Mouse (Mus musculus): ENCODE measurements at regions not wholly inside any gene's neighbourhood (a gene's known extent, or its start where the extent isn't known, plus 50 kb on each side); places are given as distances from the start of the nearest gene placed in this dataset.
"Not testable (repeated sequence)": the region's sequence is repeated elsewhere in the genome, so short reads cannot be mapped to it uniquely, and the experiment has no call there.

DNA sequence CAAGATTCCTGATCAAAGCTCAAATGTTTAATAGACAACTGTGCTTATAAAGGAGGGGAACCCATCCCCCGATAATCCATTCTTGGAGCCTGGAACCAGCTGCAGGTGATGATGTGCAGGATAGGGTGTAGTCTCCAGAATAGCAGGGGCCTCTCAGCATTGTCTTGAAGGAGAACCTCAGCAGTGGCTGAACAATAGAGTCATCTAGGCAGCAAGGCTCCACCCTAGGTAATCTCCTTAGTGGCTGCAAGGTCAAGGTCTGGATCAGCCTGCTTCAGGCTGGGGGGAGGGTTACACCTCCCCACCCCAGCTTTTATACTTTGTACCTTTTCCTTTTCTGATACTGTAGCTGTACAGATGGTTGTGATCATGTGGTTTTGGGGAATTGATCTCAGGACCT, 116.8 kb upstream of the Mettl4 start:
- no peaks in the 10 kb centered on the region for H3K4me1 ChIP-seq (ENCODE audit: insufficient read depth, low read depth, low read length)
- no peaks in the 10 kb centered on the region for H3K27me3 ChIP-seq (ENCODE audit: insufficient read depth, low read length)
- no peaks in the 10 kb centered on the region for H3K36me3 ChIP-seq (replicated peaks)
- no peaks in the 10 kb centered on the region for H3K9me3 ChIP-seq (replicated peaks)
- DNase-seq (ENCODE audit: low spot score) (no peak), ATAC-seq (ENCODE audit: extremely low read depth, insufficient number of reproducible peaks, low FRiP score, poor library complexity, severe bottlenecking) (no peak)
- TF ChIP-seq CTCF (IDR thresholded peaks at IDR 0.05; ENCODE audit: low read depth, low read length) (no peak), TAL1 (conservative IDR thresholded peaks at IDR 0.05; ENCODE audit: low read depth, low read length) (no peak), GATA1 (IDR thresholded peaks at IDR 0.05; ENCODE audit: borderline replicate concordance, low read length) (no peak), POLR2AphosphoS5 (IDR thresholded peaks at IDR 0.05; ENCODE audit: insufficient replicate concordance, low read depth, low read length) (no peak), GATA2 (IDR thresholded peaks at IDR 0.05; ENCODE audit: borderline replicate concordance, low read depth, low read length) (no peak)
- H3K4me3 ChIP-seq (ENCODE audit: low read depth, low read length) = no peak overlapping the region

DNA sequence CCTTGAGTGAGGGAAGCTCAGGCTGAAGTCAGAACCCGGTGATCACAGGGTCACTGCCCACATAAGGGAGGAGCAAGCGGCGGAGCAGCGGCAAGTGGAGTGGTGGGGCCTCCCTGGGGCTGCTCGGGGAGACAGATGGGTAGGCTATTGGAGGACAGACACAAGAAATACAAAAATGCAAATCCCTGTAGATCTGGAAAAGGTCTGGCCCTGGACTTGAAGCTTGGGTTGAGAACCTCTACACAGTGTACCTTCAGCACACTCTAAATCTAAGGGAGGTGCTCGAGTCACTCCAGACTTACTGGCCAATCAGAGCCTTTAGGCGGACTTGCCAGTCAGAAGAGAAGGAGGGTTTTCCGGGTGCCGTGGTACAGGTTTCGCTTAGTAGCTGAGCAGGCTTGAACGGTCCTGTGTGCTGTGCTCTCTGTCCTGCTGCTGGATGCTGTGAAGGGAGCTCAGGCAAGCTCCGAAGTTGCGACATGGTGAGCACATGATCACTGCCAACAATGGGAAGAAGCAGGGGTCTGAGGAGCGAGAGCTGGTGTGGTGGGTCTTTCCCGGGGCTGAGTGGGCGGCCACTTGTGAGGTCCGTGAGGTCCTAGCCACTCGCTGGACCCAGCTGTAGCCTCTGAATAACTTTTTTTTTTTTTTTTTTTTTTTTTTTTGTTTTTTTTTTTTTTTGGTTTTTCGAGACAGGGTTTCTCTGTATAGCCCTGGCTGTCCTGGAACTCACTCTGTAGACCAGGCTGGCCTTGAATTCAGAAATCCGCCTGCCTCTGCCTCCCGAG, 114.9 kb upstream of the Mettl4 start:
- ATAC-seq (ENCODE audit: extremely low read depth, insufficient number of reproducible peaks, low FRiP score, poor library complexity, severe bottlenecking) = peak; percentile 96
- peak overlapping the region; percentile 73 for H3K4me3 ChIP-seq (ENCODE audit: low read depth, low read length)
- not testable (repeated sequence) for H3K36me3 ChIP-seq (replicated peaks); H3K27me3 ChIP-seq (ENCODE audit: insufficient read depth, low read length); H3K9me3 ChIP-seq (replicated peaks); H3K4me1 ChIP-seq (ENCODE audit: insufficient read depth, low read depth, low read length)
- DNase-seq (ENCODE audit: low spot score) = peak; percentile 8

DNA sequence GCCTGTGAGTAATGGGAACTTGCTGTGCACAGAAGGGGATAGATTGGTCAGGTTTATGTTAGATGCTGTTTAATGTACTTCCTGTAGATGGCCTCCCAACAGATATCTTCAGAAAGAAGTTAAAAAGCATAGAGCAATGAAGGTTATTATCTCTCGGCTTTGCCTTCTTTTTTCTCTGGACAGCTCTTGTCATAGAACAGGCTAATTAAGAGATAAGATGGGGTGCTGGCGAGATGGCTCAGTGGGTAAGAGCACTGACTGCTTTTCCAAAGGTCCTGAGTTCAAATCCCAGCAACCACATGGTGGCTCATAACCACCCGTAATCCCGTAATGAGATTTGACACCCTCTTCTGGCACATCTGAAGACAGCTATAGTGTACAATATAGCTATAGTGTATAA, 104.9 kb upstream of the Mettl4 start:
- H3K4me3 ChIP-seq (ENCODE audit: low read depth, low read length); DNase-seq (ENCODE audit: low spot score); H3K9me3 ChIP-seq (replicated peaks); H3K36me3 ChIP-seq (replicated peaks); H3K4me1 ChIP-seq (ENCODE audit: insufficient read depth, low read depth, low read length); H3K27me3 ChIP-seq (ENCODE audit: insufficient read depth, low read length); ATAC-seq (ENCODE audit: extremely low read depth, insufficient number of reproducible peaks, low FRiP score, poor library complexity, severe bottlenecking): not testable (repeated sequence)

DNA sequence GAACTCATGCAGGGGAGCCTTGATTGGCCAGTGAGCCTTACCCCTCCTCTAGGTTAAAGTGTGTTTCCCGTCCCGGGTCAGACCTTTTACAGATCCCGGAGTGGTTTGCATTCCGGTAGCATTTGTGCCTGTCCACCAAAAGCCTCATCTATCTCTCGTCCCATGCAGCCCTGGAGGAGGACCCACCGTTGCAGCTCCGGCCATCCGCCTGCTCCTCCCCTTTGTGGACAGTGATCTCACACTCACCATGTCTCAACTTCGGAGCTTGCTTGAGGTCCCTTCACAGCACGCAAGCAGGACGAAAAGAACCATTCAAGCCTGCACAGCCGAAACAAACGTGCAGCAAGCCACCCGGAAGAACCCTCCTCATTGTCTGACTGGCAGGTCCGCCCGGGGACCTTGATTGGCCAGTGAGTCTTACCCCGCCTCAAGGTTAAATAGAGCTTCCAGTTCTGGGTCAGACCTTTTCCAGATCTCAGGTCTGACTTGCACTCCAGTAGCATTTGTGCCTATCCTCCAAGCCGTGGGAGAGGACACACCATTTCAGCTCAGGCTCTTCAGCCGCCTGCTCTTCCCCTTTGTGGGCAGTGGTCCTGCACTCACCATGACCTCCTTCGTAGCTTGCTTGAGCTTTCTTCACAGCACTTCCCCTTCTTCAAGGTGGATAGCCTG, 84.8 kb upstream of the Mettl4 start:
- Histone ChIP-seq H3K4me3 (ENCODE audit: low read depth, low read length) (peak overlapping the region; percentile 75), H3K27me3 (ENCODE audit: insufficient read depth, low read length) (no peaks in the 10 kb centered on the region), H3K9me3 (replicated peaks) (no peaks in the 10 kb centered on the region), H3K4me1 (ENCODE audit: insufficient read depth, low read depth, low read length) (peaks cover 4% of the 10 kb centered on the region; the same call in 1 of the 2 replicates), H3K36me3 (replicated peaks) (no peaks in the 10 kb centered on the region)
- ATAC-seq (ENCODE audit: extremely low read depth, insufficient number of reproducible peaks, low FRiP score, poor library complexity, severe bottlenecking) (peak; percentile 79), DNase-seq (ENCODE audit: low spot score) (peak; percentile 3)
- TF ChIP-seq TAL1 (conservative IDR thresholded peaks at IDR 0.05; ENCODE audit: low read depth, low read length) = no peak
- TF ChIP-seq GATA1 (IDR thresholded peaks at IDR 0.05; ENCODE audit: borderline replicate concordance, low read length) = no peak
- TF ChIP-seq CTCF (IDR thresholded peaks at IDR 0.05; ENCODE audit: low read depth, low read length) = no peak
- no peak for TF ChIP-seq POLR2AphosphoS5 (IDR thresholded peaks at IDR 0.05; ENCODE audit: insufficient replicate concordance, low read depth, low read length)
- no peak for TF ChIP-seq GATA2 (IDR thresholded peaks at IDR 0.05; ENCODE audit: borderline replicate concordance, low read depth, low read length)

DNA sequence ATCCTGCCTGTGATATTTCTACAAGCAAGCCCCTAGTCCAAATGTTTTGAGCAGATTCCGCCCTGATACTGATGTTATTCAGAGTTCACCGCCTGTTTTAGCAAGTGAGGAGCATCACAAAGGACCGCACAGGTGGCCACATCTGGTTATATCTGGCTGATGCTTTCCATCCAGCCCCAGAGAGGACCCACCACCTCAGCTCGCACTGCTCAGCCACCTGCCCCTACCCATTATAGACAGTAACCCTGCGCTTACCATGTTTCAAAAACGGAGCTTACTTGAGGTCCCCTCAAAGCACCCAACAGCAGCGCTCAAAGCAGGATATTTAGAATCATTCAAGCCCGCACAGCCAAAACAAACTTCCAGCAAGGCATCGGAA, 84.2 kb upstream of the Mettl4 start:
- H3K9me3 ChIP-seq (replicated peaks); H3K36me3 ChIP-seq (replicated peaks); H3K27me3 ChIP-seq (ENCODE audit: insufficient read depth, low read length); H3K4me1 ChIP-seq (ENCODE audit: insufficient read depth, low read depth, low read length); ATAC-seq (ENCODE audit: extremely low read depth, insufficient number of reproducible peaks, low FRiP score, poor library complexity, severe bottlenecking); DNase-seq (ENCODE audit: low spot score): not testable (repeated sequence)
- H3K4me3 ChIP-seq (ENCODE audit: low read depth, low read length) = peak overlapping the region; percentile 75

DNA sequence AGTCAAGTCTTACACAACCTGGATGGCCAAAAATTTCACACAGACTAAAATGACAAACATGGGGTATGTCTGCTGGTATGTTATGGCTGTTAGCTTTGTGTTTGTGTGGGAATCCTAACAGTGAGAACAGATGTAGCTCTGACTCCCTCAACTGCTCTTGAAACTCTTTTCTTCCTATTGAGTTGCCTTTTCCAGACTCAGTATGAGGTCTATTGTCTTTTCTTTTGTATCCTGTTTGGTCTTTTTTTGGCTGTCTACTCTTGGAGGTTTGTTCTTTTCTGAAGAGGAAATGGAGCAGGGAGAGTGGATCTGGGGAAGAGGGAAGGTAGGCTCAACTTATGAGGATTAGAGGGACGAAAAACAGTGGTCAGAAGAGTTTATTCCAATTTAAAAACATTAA, 76.6 kb upstream of the Mettl4 start:
- DNase-seq (ENCODE audit: low spot score); H3K27me3 ChIP-seq (ENCODE audit: insufficient read depth, low read length); H3K4me1 ChIP-seq (ENCODE audit: insufficient read depth, low read depth, low read length); H3K36me3 ChIP-seq (replicated peaks); H3K4me3 ChIP-seq (ENCODE audit: low read depth, low read length); ATAC-seq (ENCODE audit: extremely low read depth, insufficient number of reproducible peaks, low FRiP score, poor library complexity, severe bottlenecking): not testable (repeated sequence)
- H3K9me3 ChIP-seq (replicated peaks) = peaks cover 10% of the 10 kb centered on the region

DNA sequence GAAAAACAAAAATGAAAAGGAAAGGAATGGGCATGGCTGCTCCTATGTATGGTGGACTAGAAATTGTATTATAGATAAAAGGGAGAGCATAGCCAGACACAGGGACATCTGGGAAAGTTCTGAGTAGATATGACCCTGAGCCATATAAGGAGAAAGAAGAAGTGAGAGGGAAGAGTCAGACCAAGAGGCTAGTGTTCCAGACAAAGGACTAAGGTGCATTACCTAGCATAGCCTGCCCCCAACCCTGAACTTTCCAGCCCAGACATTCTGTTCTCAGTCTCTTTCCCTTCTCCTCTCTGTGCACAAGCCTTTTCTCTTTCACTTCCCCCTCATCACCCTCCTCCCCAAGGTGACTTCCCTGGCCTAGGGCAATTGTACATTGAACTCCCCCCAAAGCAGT, 58.9 kb upstream of the Mettl4 start:
- Histone ChIP-seq H3K36me3 (replicated peaks) (no peaks in the 10 kb centered on the region), H3K4me1 (ENCODE audit: insufficient read depth, low read depth, low read length) (no peaks in the 10 kb centered on the region), H3K4me3 (ENCODE audit: low read depth, low read length) (no peak overlapping the region), H3K9me3 (replicated peaks) (peaks cover 3% of the 10 kb centered on the region; the same call in 1 of the 2 replicates), H3K27me3 (ENCODE audit: insufficient read depth, low read length) (no peaks in the 10 kb centered on the region)
- no peak for DNase-seq (ENCODE audit: low spot score)
- no peak for TF ChIP-seq GATA2 (IDR thresholded peaks at IDR 0.05; ENCODE audit: borderline replicate concordance, low read depth, low read length)
- no peak for TF ChIP-seq CTCF (IDR thresholded peaks at IDR 0.05; ENCODE audit: low read depth, low read length)
- TF ChIP-seq GATA1 (IDR thresholded peaks at IDR 0.05; ENCODE audit: borderline replicate concordance, low read length) = no peak
- TF ChIP-seq POLR2AphosphoS5 (IDR thresholded peaks at IDR 0.05; ENCODE audit: insufficient replicate concordance, low read depth, low read length) = no peak
- TF ChIP-seq TAL1 (conservative IDR thresholded peaks at IDR 0.05; ENCODE audit: low read depth, low read length) = no peak
- ATAC-seq (ENCODE audit: extremely low read depth, insufficient number of reproducible peaks, low FRiP score, poor library complexity, severe bottlenecking) = no peak

All from G1E (cell line).